Mouse (Mus musculus): ENCODE measurements around the gene Cdk4. TPM values are rescaled to one million over a fixed set of nuclear protein-coding genes. Genes with fewer than 3 reads are reported as not detected.
"Not testable (repeated sequence)": the region's sequence is repeated elsewhere in the genome, so short reads cannot be mapped to it uniquely, and the experiment has no call there.

Cdk4 gene
- polyA plus RNA-seq, 1 experiment = 148 TPM

GRCm38 (mm10) chr10:127059968-127060916, 3.1 kb upstream of the Cdk4 start, which contains the start of gene March9:
March9 (minus strand) TSS chr10:127060184.
- whole genome bisulfite sequencing = 2% methylated on average over 67 of the region's 72 CpGs

DNA sequence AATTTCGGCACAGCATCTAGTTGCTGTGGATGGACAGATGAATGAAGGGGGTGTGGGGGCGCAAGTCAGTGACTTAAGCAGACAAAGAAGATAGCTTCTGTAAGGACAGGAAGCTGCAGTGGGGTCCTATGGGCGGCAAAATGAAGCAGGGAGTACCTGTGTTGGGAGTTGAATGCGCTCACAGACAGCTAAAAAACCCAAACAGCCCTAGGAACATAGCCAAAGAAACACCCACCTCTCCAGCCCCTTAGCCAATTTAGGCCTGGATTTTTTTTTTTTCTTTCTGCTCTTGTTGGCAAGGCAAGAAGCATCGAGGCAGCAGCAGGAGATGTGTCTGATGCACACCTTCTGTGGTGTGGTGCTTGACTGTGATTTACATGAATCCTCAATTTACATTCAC, 2.2 kb upstream of the Cdk4 start:
- 67% methylated on average over 5 of the region's 5 CpGs for WGBS
- no peaks in the 10 kb centered on the region; the same call in 1 of the 2 replicates for H3K4me1 ChIP-seq (ENCODE audit: control insufficient read depth, insufficient read depth, low read length)

More at GRCm38 (mm10) chr10:127059968-127060916, 3.1 kb upstream of the Cdk4 start, which contains the start of gene March9:
- peak within 1 kb of the TSS; percentile 21 for H3K4me3 ChIP-seq (replicated peaks; ENCODE audit: control insufficient read depth, low read depth, low read length)
- no peak for TF ChIP-seq CTCF (IDR thresholded peaks at IDR 0.05; ENCODE audit: control insufficient read depth, insufficient read depth, low read length)
- no peak for TF ChIP-seq POLR2A (IDR thresholded peaks at IDR 0.05; ENCODE audit: borderline replicate concordance, control insufficient read depth, low read depth, low read length)
- peaks cover under 1% of the 10 kb centered on the region; the same call in 1 of the 2 replicates for H3K4me1 ChIP-seq (ENCODE audit: control insufficient read depth, insufficient read depth, low read length)
- H3K27ac ChIP-seq (ENCODE audit: control insufficient read depth, insufficient read depth, low read depth, low read length, poor library complexity) = no peak within 1 kb of the TSS

DNA sequence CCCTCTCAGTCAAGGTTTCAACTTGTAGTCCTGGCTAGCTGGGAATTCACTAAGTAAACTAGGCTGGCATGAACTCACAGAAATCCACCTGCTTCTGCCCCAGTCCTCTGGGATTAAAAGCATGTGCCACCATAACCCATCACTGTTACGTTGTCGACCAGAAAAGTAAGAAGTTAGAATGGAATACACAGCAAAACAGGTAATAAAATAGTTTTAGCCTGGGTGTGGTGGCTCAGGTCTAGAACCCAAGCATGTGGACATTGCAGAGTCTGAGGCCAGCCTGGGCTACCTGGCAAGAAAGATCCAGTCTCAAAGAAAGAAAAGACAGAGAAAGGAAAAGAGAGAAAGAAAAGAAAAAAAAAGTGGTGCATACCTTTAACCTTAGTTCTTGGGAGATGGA, 1.8 kb upstream of the Cdk4 start:
- Histone ChIP-seq H3K4me3 (replicated peaks; ENCODE audit: control insufficient read depth, low read depth, low read length) (no peak overlapping the region), H3K4me1 (ENCODE audit: control insufficient read depth, insufficient read depth, low read length) (no peaks in the 10 kb centered on the region; the same call in 1 of the 2 replicates), H3K27ac (ENCODE audit: control insufficient read depth, insufficient read depth, low read depth, low read length, poor library complexity) (no peak overlapping the region)
- TF ChIP-seq POLR2A (IDR thresholded peaks at IDR 0.05; ENCODE audit: borderline replicate concordance, control insufficient read depth, low read depth, low read length) (no peak), CTCF (IDR thresholded peaks at IDR 0.05; ENCODE audit: control insufficient read depth, insufficient read depth, low read length) (no peak)
- 75% methylated on average over 2 of the region's 2 CpGs for WGBS

More for the DNA sequence above, 2.2 kb upstream of the Cdk4 start:
- Histone ChIP-seq H3K4me3 (replicated peaks; ENCODE audit: control insufficient read depth, low read depth, low read length) (no peak overlapping the region), H3K27ac (ENCODE audit: control insufficient read depth, insufficient read depth, low read depth, low read length, poor library complexity) (no peak overlapping the region)
- TF ChIP-seq POLR2A (IDR thresholded peaks at IDR 0.05; ENCODE audit: borderline replicate concordance, control insufficient read depth, low read depth, low read length) (no peak), CTCF (IDR thresholded peaks at IDR 0.05; ENCODE audit: control insufficient read depth, insufficient read depth, low read length) (no peak)

DNA sequence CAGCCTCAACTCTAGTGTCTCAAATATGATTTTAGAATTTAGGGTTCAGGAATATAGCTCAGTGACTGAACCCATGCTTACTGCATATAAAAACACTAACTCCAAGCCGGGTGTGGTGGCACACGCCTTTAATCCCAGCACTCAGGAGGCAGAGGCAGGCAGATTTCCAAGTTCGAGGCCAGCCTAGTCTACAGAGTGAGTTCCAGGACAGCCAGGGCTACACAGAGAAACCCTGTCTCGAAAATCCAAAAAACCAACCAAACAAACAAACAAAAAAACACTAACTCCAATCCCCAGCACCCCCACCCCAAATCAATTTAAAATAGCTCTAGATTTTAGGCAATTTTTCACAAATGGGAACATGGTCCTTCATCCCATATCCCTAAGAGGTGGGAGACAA, 1.2 kb upstream of the Cdk4 start:
- not testable (repeated sequence) for H3K4me1 ChIP-seq (ENCODE audit: control insufficient read depth, insufficient read depth, low read length); H3K27ac ChIP-seq (ENCODE audit: control insufficient read depth, insufficient read depth, low read depth, low read length, poor library complexity); H3K4me3 ChIP-seq (replicated peaks; ENCODE audit: control insufficient read depth, low read depth, low read length)
- WGBS = 74% methylated on average over 4 of the region's 4 CpGs

DNA sequence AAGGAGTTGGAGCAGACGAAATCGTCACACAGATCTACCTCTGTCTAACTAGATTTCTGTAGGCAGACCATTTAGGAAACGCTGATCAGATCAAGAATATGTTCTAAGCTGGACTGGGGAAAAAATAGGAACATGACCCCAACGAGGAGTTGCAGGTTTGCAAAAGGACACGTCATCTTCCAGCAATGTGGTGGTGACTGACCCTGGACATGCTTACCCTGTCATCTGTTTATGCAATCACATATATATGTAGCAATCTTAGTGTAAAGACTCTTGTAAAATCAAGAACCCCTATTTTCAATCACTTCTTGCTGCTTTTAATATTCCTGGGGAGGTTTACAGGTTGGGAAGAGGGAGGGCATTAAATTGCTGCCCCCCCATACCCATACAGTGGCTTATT, 831 bp upstream of the Cdk4 start:
- H3K4me1 ChIP-seq (ENCODE audit: control insufficient read depth, insufficient read depth, low read length) = no peaks in the 10 kb centered on the region; the same call in 1 of the 2 replicates
- no peak overlapping the region for H3K27ac ChIP-seq (ENCODE audit: control insufficient read depth, insufficient read depth, low read depth, low read length, poor library complexity)
- H3K4me3 ChIP-seq (replicated peaks; ENCODE audit: control insufficient read depth, low read depth, low read length) = no peak overlapping the region
- TF ChIP-seq POLR2A (IDR thresholded peaks at IDR 0.05; ENCODE audit: borderline replicate concordance, control insufficient read depth, low read depth, low read length) (no peak), CTCF (IDR thresholded peaks at IDR 0.05; ENCODE audit: control insufficient read depth, insufficient read depth, low read length) (no peak)
- 49% methylated on average over 5 of the region's 5 CpGs for WGBS

DNA sequence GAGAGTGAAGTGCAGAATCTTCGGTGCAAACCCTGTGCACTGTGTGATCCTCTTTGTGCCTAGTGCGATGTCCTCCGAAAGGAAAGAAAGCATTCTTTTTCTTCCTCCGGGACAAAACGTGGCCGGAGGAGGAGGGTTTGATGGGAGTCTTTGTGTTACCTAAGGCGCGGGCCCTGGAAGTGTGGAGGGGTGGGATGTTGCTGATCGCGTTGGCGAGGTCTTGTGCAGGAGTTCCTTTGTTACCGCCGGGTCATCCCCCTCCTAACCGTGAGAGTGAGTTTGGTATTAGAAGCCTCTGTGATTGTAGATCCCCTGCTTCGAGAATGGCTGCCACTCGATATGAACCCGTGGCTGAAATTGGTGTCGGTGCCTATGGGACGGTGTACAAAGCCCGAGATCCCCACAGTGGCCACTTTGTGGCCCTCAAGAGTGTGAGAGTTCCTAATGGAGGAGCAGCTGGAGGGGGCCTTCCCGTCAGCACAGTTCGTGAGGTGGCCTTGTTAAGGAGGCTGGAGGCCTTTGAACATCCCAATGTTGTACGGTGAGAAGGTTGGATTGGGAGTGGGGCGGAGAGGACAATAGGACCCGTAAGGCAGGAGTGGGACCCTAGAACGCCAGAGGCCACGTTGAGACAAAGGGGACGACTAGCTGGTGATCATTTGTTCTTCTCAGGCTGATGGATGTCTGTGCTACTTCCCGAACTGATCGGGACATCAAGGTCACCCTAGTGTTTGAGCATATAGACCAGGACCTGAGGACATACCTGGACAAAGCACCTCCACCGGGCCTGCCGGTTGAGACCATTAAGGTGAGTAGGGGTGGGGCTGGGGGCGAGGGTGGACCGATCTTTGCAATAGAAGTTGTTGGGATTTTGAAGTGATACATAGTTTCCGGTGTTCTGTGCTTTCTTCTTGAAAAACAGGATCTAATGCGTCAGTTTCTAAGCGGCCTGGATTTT, 858 bp downstream of the Cdk4 start:
- WGBS = 8% methylated on average over 37 of the region's 37 CpGs
- H3K4me3 ChIP-seq (replicated peaks; ENCODE audit: control insufficient read depth, low read depth, low read length) = peak overlapping the region; percentile 76
- H3K27ac ChIP-seq (ENCODE audit: control insufficient read depth, insufficient read depth, low read depth, low read length, poor library complexity) = peak overlapping the region; percentile 54
- no peaks in the 10 kb centered on the region; the same call in 1 of the 2 replicates for H3K4me1 ChIP-seq (ENCODE audit: control insufficient read depth, insufficient read depth, low read length)
- TF ChIP-seq POLR2A (IDR thresholded peaks at IDR 0.05; ENCODE audit: borderline replicate concordance, control insufficient read depth, low read depth, low read length) (no peak), CTCF (IDR thresholded peaks at IDR 0.05; ENCODE audit: control insufficient read depth, insufficient read depth, low read length) (no peak)

GRCm38 (mm10) chr10:127065981-127066380, 2.6 kb downstream of the Cdk4 start:
- Histone ChIP-seq H3K4me1 (ENCODE audit: control insufficient read depth, insufficient read depth, low read length) (peaks cover 2% of the 10 kb centered on the region; the same call in 1 of the 2 replicates), H3K27ac (ENCODE audit: control insufficient read depth, insufficient read depth, low read depth, low read length, poor library complexity) (no peak overlapping the region), H3K4me3 (replicated peaks; ENCODE audit: control insufficient read depth, low read depth, low read length) (no peak overlapping the region)
- no peak for TF ChIP-seq POLR2A (IDR thresholded peaks at IDR 0.05; ENCODE audit: borderline replicate concordance, control insufficient read depth, low read depth, low read length)
- no peak for TF ChIP-seq CTCF (IDR thresholded peaks at IDR 0.05; ENCODE audit: control insufficient read depth, insufficient read depth, low read length)
- WGBS = 68% methylated on average over 9 of the region's 9 CpGs

Data from bone marrow, adult 2 months (tissue).